Comparison of ENCODE assay signal across 13 mouse cellular contexts in the genomic region with DNA sequence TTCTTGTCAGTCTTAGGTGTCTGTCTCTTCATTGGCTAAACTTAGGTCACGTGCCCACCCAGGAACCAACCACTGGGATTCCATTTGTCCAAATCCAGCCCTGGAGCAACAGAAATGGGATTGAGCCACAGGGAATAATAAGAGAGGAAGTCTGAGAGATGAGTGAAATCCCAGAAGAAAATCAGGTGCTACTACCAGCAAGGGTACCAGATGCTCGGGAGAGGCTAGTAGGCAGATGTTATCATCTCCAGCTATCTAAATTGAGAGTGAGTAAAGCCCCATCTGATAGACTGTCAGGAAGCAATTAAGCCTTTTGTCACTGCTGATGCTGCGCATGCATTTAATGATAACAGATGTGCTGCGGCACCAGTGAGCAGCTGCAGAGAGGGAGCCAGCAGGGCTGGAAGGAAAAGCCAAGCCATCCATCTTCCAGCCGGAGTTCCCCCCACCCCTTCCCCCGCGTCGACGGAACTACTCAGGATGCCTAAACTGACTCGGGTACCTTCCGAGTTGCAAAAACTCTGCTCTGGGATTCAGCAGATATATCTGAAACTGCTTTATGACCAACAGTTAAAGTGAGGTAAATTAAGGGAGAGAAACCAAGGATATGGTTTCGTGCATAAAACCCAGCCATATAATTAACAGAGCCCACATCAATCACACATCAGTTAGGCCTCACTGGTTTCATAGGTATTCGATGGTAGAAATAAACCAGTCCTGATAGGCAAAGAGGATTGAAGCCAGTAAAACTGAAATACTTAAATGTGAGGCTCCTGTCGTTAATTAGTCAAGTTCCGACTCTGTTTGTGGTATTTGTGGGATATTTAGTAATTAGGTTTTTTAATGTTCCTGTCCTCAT. TPM values are rescaled to one million over a fixed set of nuclear protein-coding genes. Genes with fewer than 3 reads are reported as not detected.
A peak's percentile ranks its signal among the peaks of the same experiment; 100 is the strongest.
DNase-seq lines count a peak whose midpoint lies in the region; ATAC-seq lines count a peak whose summit lies in the region.
"Had no signal": no experiment of that assay in that cellular context is flagged by ENCODE, and none has a peak within 500 bp of the region (broad histone marks: within the 10 kb centered on the region; RNA-seq: fewer than 3 reads in every experiment).

No protein-coding gene starts in this region.

- no peaks in the 10 kb centered on the region for H3K4me1 ChIP-seq in hindbrain, embryonic 11.5 days (replicated peaks; ENCODE audit: control insufficient read depth, insufficient read depth, low read length)
- peaks cover 6% of the 10 kb centered on the region; the same call in 1 of the 2 replicates for H3K4me1 ChIP-seq in midbrain, embryonic 12.5 days
- no peaks in the 10 kb centered on the region for H3K4me1 ChIP-seq in liver, embryonic 12.5 days
- H3K4me1 ChIP-seq: heart, embryonic 15.5 days; liver, embryonic 15.5 days had no signal

- H3K36me3 ChIP-seq in hindbrain, embryonic 11.5 days (ENCODE audit: control insufficient read depth, insufficient read depth, low read length): no peaks in the 10 kb centered on the region
- H3K36me3 ChIP-seq in midbrain, embryonic 12.5 days: no peaks in the 10 kb centered on the region
- H3K36me3 ChIP-seq in liver, embryonic 12.5 days: no peaks in the 10 kb centered on the region
- H3K36me3 ChIP-seq: heart, embryonic 15.5 days; liver, embryonic 15.5 days had no signal

- ATAC-seq in hindbrain, embryonic 11.5 days (ENCODE audit: low FRiP score): peak; percentile 93
- ATAC-seq in midbrain, embryonic 12.5 days (ENCODE audit: low FRiP score, low read depth): peak; percentile 65; the same call in 1 of the 2 replicates
- ATAC-seq in erythroblast, adult 5-6 weeks (replicated peaks; ENCODE audit: low FRiP score, poor library complexity, severe bottlenecking): no peak
- ATAC-seq in liver, embryonic 12.5 days: no peak

- no peaks in the 10 kb centered on the region for H3K9me3 ChIP-seq in hindbrain, embryonic 11.5 days (ENCODE audit: control insufficient read depth, low read length)
- no peaks in the 10 kb centered on the region for H3K9me3 ChIP-seq in midbrain, embryonic 12.5 days
- H3K9me3 ChIP-seq in liver, embryonic 12.5 days (replicated peaks): no peaks in the 10 kb centered on the region
- H3K9me3 ChIP-seq: heart, embryonic 15.5 days; liver, embryonic 15.5 days had no signal

- H3K9ac ChIP-seq in hindbrain, embryonic 11.5 days (ENCODE audit: low read depth, low read length): no peak overlapping the region
- no peak overlapping the region for H3K9ac ChIP-seq in midbrain, embryonic 12.5 days (replicated peaks)
- no peak overlapping the region for H3K9ac ChIP-seq in liver, embryonic 12.5 days
- H3K9ac ChIP-seq: heart, embryonic 15.5 days; liver, embryonic 15.5 days had no signal

- 52% methylated on average over 15 of the region's 15 CpGs for WGBS in hindbrain, embryonic 11.5 days
- 74% methylated on average over 15 of the region's 15 CpGs for WGBS in midbrain, embryonic 12.5 days
- WGBS in liver, embryonic 12.5 days (ENCODE audit: insufficient replicate concordance): 39% methylated on average over 15 of the region's 15 CpGs

- H3K27ac ChIP-seq in hindbrain, embryonic 11.5 days (ENCODE audit: low read depth, low read length): peak overlapping the region; percentile 47; the same call in 1 of the 2 replicates
- H3K27ac ChIP-seq in midbrain, embryonic 12.5 days (replicated peaks): 0 out of 2 replicates have a peak overlapping the region, but pooled peaks have one; percentile 6
- no peak overlapping the region for H3K27ac ChIP-seq in liver, embryonic 12.5 days
- H3K27ac ChIP-seq: heart, embryonic 15.5 days; liver, embryonic 15.5 days had no signal

- H3K4me2 ChIP-seq in hindbrain, embryonic 11.5 days (replicated peaks; ENCODE audit: low read depth, low read length): peak overlapping the region; percentile 9; the same call in 1 of the 2 replicates
- H3K4me2 ChIP-seq in midbrain, embryonic 12.5 days (replicated peaks): no peak overlapping the region
- no peak overlapping the region for H3K4me2 ChIP-seq in liver, embryonic 12.5 days
- H3K4me2 ChIP-seq: heart, embryonic 15.5 days; liver, embryonic 15.5 days had no signal

- H3K27me3 ChIP-seq in hindbrain, embryonic 11.5 days (ENCODE audit: control insufficient read depth, insufficient read depth, low read length): no peaks in the 10 kb centered on the region
- H3K27me3 ChIP-seq in midbrain, embryonic 12.5 days: no peaks in the 10 kb centered on the region
- no peaks in the 10 kb centered on the region for H3K27me3 ChIP-seq in liver, embryonic 12.5 days (replicated peaks)
- H3K27me3 ChIP-seq: heart, embryonic 15.5 days; liver, embryonic 15.5 days had no signal

- peak; percentile 89 for DNase-seq in MN1 (ENCODE audit: low spot score)
- DNase-seq in embryo, embryonic 11 days: peak; percentile 68
- DNase-seq in hindbrain, embryonic 11.5 days (ENCODE audit: low spot score): peak; percentile 63
- DNase-seq in adrenal gland, postnatal 4 days (ENCODE audit: low spot score in 2 of 2): no peak
- DNase-seq in T-cell, adult 2 months (ENCODE audit: low spot score): no peak
- DNase-seq: cerebellum, adult 9-11 months; thymus, postnatal 36 days had no signal

- no peak overlapping the region for H3K4me3 ChIP-seq in hindbrain, embryonic 11.5 days (ENCODE audit: low read depth, low read length)
- H3K4me3 ChIP-seq in midbrain, embryonic 12.5 days: no peak overlapping the region
- no peak overlapping the region for H3K4me3 ChIP-seq in liver, embryonic 12.5 days
- H3K4me3 ChIP-seq: heart, embryonic 15.5 days; liver, embryonic 15.5 days; myocyte had no signal

RNA-seq across cellular contexts. Expression of gene Fam78b, which starts 53.1 kb away (rescaled TPM):
- polyA plus RNA-seq in hindbrain, embryonic 11.5 days (2014; fragmentation: Nextera tagmentation; extraction: Ambion mirVana): 9.3 and 11.0 TPM in 2 replicates
- 8.7 and 10.3 TPM in 2 replicates for polyA plus RNA-seq in midbrain, embryonic 12.5 days (2016; fragmentation: Nextera tagmentation; extraction: Ambion mirVana)
- 0.63 TPM in 1 of 2 replicates, not detected in the other for total RNA-seq in erythroblast, adult 5-6 weeks (2015; ENCODE audit: low replicate concordance)
- total RNA-seq in erythroblast, adult 5-6 weeks (2017; ENCODE audit: low replicate concordance): 0.42 TPM in 1 of 2 replicates, not detected in the other
- polyA plus RNA-seq in liver, embryonic 12.5 days (2016; fragmentation: Nextera tagmentation; extraction: Ambion mirVana): 0.35 and 0.36 TPM in 2 replicates
- 1 to 10 TPM; 5.3 to 6.2 TPM for total RNA-seq in adrenal gland, postnatal 4 days (2021)

Comparison
In these comparisons a context has a peak if more than half of its experiments do, and no peak if none do; other contexts are left out.
1. DNase-seq: peak in MN1 (single experiment), embryo, embryonic 11 days (single experiment) and hindbrain, embryonic 11.5 days (single experiment); none in adrenal gland, postnatal 4 days (0 of 2) and T-cell, adult 2 months (single experiment).
2. ATAC-seq: peak in hindbrain, embryonic 11.5 days (single experiment) and midbrain, embryonic 12.5 days (single experiment); none in erythroblast, adult 5-6 weeks (single experiment) and liver, embryonic 12.5 days (single experiment).